Mouse (Mus musculus) cerebellum, adult 2 months (tissue): Measurements from ENCODE around the gene Fuz. TPM values are rescaled to one million over a fixed set of nuclear protein-coding genes. Genes with fewer than 3 reads are reported as not detected.

Experiments
- DNase-seq, 2 experiments: peaks; one replicate each; pipeline ENCODE4 v3.0.0; 2021
- H3K27ac ChIP-seq: fragments of 200-500 bp; 2 replicates; pipeline ENCODE4 v1.5.1; 2012; ENCODE audit warnings: low read length, control low read depth, inconsistent platforms; ENCODE audit not compliant: insufficient read depth
- H3K27me3 ChIP-seq: fragments of 200-500 bp; 2 replicates; pipeline ENCODE4 v1.6.1; 2012; ENCODE audit warnings: inconsistent platforms, mild to moderate bottlenecking, low read length, moderate library complexity; ENCODE audit not compliant: control insufficient read depth, insufficient read depth
- H3K4me1 ChIP-seq: fragments of 200-500 bp; 2 replicates; pipeline ENCODE4 v1.6.1; 2011; ENCODE audit warnings: low read length; ENCODE audit not compliant: control insufficient read depth, insufficient read depth
- H3K4me3 ChIP-seq: fragments of 200-500 bp; replicated peaks from 2 replicates; pipeline ENCODE3; 2011; ENCODE audit warnings: mild to moderate bottlenecking, low read depth, low read length, control low read depth; ENCODE audit not compliant: insufficient read depth
- CTCF ChIP-seq: fragments of 200-500 bp; IDR thresholded peaks from 2 replicates; pipeline ENCODE4 v1.5.1; 2011; ENCODE audit warnings: low read depth, mild to moderate bottlenecking, control low read depth, low read length, moderate library complexity, borderline replicate concordance; ENCODE audit not compliant: insufficient read depth
- POLR2A ChIP-seq: fragments of 200-500 bp; IDR thresholded peaks from 2 replicates; pipeline ENCODE4 v1.6.1; 2011; ENCODE audit warnings: low read length, control low read depth, borderline replicate concordance; ENCODE audit not compliant: insufficient read depth
- WGBS: fragments of 180-500 bp; shearing (Covaris S2); methylation state at CpG from one replicate; pipeline ENCODE4 v1.1.7; 2018; 5-methylcytosine and 5-hydroxymethylcytosine counted together
- polyA plus RNA-seq: library from polyadenylated mRNA; depleted of rRNA; stranded (reverse); fragments of >200 nt; gene quantifications from 2 replicates; pipeline ENCODE4 v1.2.3, GENCODE M21; 2012

The Fuz gene
- polyA plus RNA-seq, 1 experiment = 29.0 TPM

- Histone ChIP-seq H3K4me1 (peaks cover 13% of the 10 kb centered on the region), H3K4me3 (no peak overlapping the region), H3K27me3 (no peaks in the 10 kb centered on the region), H3K27ac (no peak overlapping the region)
- 49% methylated on average over 6 of the region's 6 CpGs for WGBS
- TF ChIP-seq CTCF (no peak), POLR2A (no peak)
- DNase-seq = peak in 1 of 2 experiments; percentile 12
Observed at GRCm38 (mm10) chr7:44916191-44916590, 20.3 kb downstream of the Fuz start.

- H3K27ac ChIP-seq = no peak overlapping the region
- no peaks in the 10 kb centered on the region for H3K27me3 ChIP-seq
- no peak overlapping the region for H3K4me3 ChIP-seq
- no peak for DNase-seq
- 85% methylated on average over 4 of the region's 4 CpGs for WGBS
- TF ChIP-seq POLR2A (no peak), CTCF (no peak)
- peaks cover 13% of the 10 kb centered on the region for H3K4me1 ChIP-seq
Observed at GRCm38 (mm10) chr7:44916881-44917280, 21.0 kb downstream of the Fuz start.

- Histone ChIP-seq H3K27ac (no peak overlapping the region), H3K27me3 (no peaks in the 10 kb centered on the region), H3K4me3 (no peak overlapping the region), H3K4me1 (peaks cover 13% of the 10 kb centered on the region)
- 81% methylated on average over 3 of the region's 3 CpGs for WGBS
- peak in 1 of 2 experiments; percentile 7 for DNase-seq
- TF ChIP-seq CTCF (no peak), POLR2A (no peak)
Observed at GRCm38 (mm10) chr7:44918219-44918618, 22.3 kb downstream of the Fuz start.

GRCm38 (mm10) chr7:44919127-44919526, 23.2 kb downstream of the Fuz start:
- Histone ChIP-seq H3K4me1 (peaks cover 13% of the 10 kb centered on the region), H3K27ac (peak overlapping the region; percentile 55; the same call in 1 of the 2 replicates), H3K4me3 (no peak overlapping the region), H3K27me3 (no peaks in the 10 kb centered on the region)
- 34% methylated on average over 5 of the region's 5 CpGs for WGBS
- no peak for TF ChIP-seq POLR2A
- no peak for TF ChIP-seq CTCF
- DNase-seq = no peak

GRCm38 (mm10) chr7:44922530-44922929, 26.7 kb downstream of the Fuz start:
- no peak overlapping the region for H3K27ac ChIP-seq
- peak in 1 of 2 experiments; percentile 7 for DNase-seq
- no peak overlapping the region for H3K4me3 ChIP-seq
- no peaks in the 10 kb centered on the region for H3K27me3 ChIP-seq
- TF ChIP-seq POLR2A (no peak), CTCF (no peak)
- H3K4me1 ChIP-seq = peaks cover 18% of the 10 kb centered on the region

- DNase-seq = peak in 1 of 2 experiments; percentile 38
- WGBS = 41% methylated on average over 3 of the region's 3 CpGs
- TF ChIP-seq POLR2A (no peak), CTCF (peak; percentile 63)
Observed at GRCm38 (mm10) chr7:44925468-44925867, 29.6 kb downstream of the Fuz start.

GRCm38 (mm10) chr7:44928570-44928969, 32.7 kb downstream of the Fuz start:
- 0% methylated on average over 1 of the region's 1 CpGs for WGBS
- no peaks in the 10 kb centered on the region for H3K27me3 ChIP-seq
- DNase-seq = peak in 1 of 2 experiments; percentile 7
- H3K4me3 ChIP-seq = peak overlapping the region; percentile 76
- TF ChIP-seq CTCF = no peak
- TF ChIP-seq POLR2A = no peak
- H3K27ac ChIP-seq = peak overlapping the region; percentile 67
- H3K4me1 ChIP-seq = peaks cover 10% of the 10 kb centered on the region

More at GRCm38 (mm10) chr7:44925468-44925867, 29.6 kb downstream of the Fuz start:
- no peaks in the 10 kb centered on the region for H3K27me3 ChIP-seq
- peaks cover 10% of the 10 kb centered on the region for H3K4me1 ChIP-seq
- H3K27ac ChIP-seq = no peak overlapping the region
- no peak overlapping the region for H3K4me3 ChIP-seq
